Mouse (Mus musculus): ENCODE measurements around the gene Pik3r5.

The Pik3r5 gene

GRCm38 (mm10) chr11:68398891-68399547 lies 32.9 kb upstream of the Pik3r5 start:
- TF ChIP-seq CTCF (conservative IDR thresholded peaks at IDR 0.05; ENCODE audit: low read length) (no peak), POU5F1 (IDR thresholded peaks at IDR 0.05; ENCODE audit: borderline replicate concordance, low read length) (no peak), NANOG (IDR thresholded peaks at IDR 0.05; ENCODE audit: borderline replicate concordance, low read length) (no peak)
- Histone ChIP-seq H3K4me3 (replicated peaks; ENCODE audit: low read length) (peak overlapping the region; percentile 83), H3K27me3 (ENCODE audit: insufficient read depth, low read length) (peaks cover 78% of the 10 kb centered on the region), H3K4me1 (replicated peaks; ENCODE audit: low read depth, low read length) (peaks cover 85% of the 10 kb centered on the region), H3K9me3 (ENCODE audit: low read length) (no peaks in the 10 kb centered on the region; the same call in 1 of the 2 replicates), H3K36me3 (ENCODE audit: insufficient read depth, low read length) (peaks cover 33% of the 10 kb centered on the region)

- no peak for TF ChIP-seq POU5F1 (IDR thresholded peaks at IDR 0.05; ENCODE audit: borderline replicate concordance, low read length)
- no peak for TF ChIP-seq CTCF (conservative IDR thresholded peaks at IDR 0.05; ENCODE audit: low read length)
- no peak for TF ChIP-seq NANOG (IDR thresholded peaks at IDR 0.05; ENCODE audit: borderline replicate concordance, low read length)
- peak overlapping the region; percentile 83 for H3K4me3 ChIP-seq (replicated peaks; ENCODE audit: low read length)
- H3K36me3 ChIP-seq (ENCODE audit: insufficient read depth, low read length) = peaks cover 33% of the 10 kb centered on the region
- H3K4me1 ChIP-seq (replicated peaks; ENCODE audit: low read depth, low read length) = peaks cover 82% of the 10 kb centered on the region
- H3K27me3 ChIP-seq (ENCODE audit: insufficient read depth, low read length) = peaks cover 78% of the 10 kb centered on the region
- H3K9me3 ChIP-seq (ENCODE audit: low read length) = no peaks in the 10 kb centered on the region; the same call in 1 of the 2 replicates
These were observed 32.3 kb upstream of the Pik3r5 start for GRCm38 (mm10) chr11:68399548-68400020.

GRCm38 (mm10) chr11:68400021-68400671 lies 31.8 kb upstream of the Pik3r5 start:
- no peaks in the 10 kb centered on the region; the same call in 1 of the 2 replicates for H3K9me3 ChIP-seq (ENCODE audit: low read length)
- H3K4me1 ChIP-seq (replicated peaks; ENCODE audit: low read depth, low read length) = peaks cover 78% of the 10 kb centered on the region
- peaks cover 78% of the 10 kb centered on the region for H3K27me3 ChIP-seq (ENCODE audit: insufficient read depth, low read length)
- H3K4me3 ChIP-seq (replicated peaks; ENCODE audit: low read length) = peak overlapping the region; percentile 83
- TF ChIP-seq POU5F1 (IDR thresholded peaks at IDR 0.05; ENCODE audit: borderline replicate concordance, low read length) (no peak), NANOG (IDR thresholded peaks at IDR 0.05; ENCODE audit: borderline replicate concordance, low read length) (no peak), CTCF (conservative IDR thresholded peaks at IDR 0.05; ENCODE audit: low read length) (0 out of 2 replicates have a peak, but pooled peaks have one; percentile 7)
- H3K36me3 ChIP-seq (ENCODE audit: insufficient read depth, low read length) = peaks cover 33% of the 10 kb centered on the region

- Histone ChIP-seq H3K4me3 (replicated peaks; ENCODE audit: low read length) (peak within 1 kb of the TSS; percentile 83), H3K4me1 (replicated peaks; ENCODE audit: low read depth, low read length) (peaks cover 78% of the 10 kb centered on the region), H3K27me3 (ENCODE audit: insufficient read depth, low read length) (peaks cover 79% of the 10 kb centered on the region), H3K36me3 (ENCODE audit: insufficient read depth, low read length) (peaks cover 30% of the 10 kb centered on the region), H3K9me3 (ENCODE audit: low read length) (no peaks in the 10 kb centered on the region; the same call in 1 of the 2 replicates)
- TF ChIP-seq CTCF (conservative IDR thresholded peaks at IDR 0.05; ENCODE audit: low read length) (no peak), NANOG (IDR thresholded peaks at IDR 0.05; ENCODE audit: borderline replicate concordance, low read length) (peak; percentile 95)
These were observed 31.1 kb upstream of the Pik3r5 start, which contains the start of gene Ntn1 for GRCm38 (mm10) chr11:68400727-68401219. Gene Ntn1 (minus strand): TSS chr11:68400823.

- TF ChIP-seq POU5F1 (IDR thresholded peaks at IDR 0.05; ENCODE audit: borderline replicate concordance, low read length) (no peak), NANOG (IDR thresholded peaks at IDR 0.05; ENCODE audit: borderline replicate concordance, low read length) (peak; percentile 30; the same call in 1 of the 2 replicates), CTCF (conservative IDR thresholded peaks at IDR 0.05; ENCODE audit: low read length) (no peak)
- peak overlapping the region; percentile 83 for H3K4me3 ChIP-seq (replicated peaks; ENCODE audit: low read length)
These were observed 30.5 kb upstream of the Pik3r5 start for GRCm38 (mm10) chr11:68401428-68401827.

GRCm38 (mm10) chr11:68404185-68404584 lies 27.7 kb upstream of the Pik3r5 start:
- H3K4me3 ChIP-seq (replicated peaks; ENCODE audit: low read length) = no peak overlapping the region
- peaks cover 60% of the 10 kb centered on the region for H3K4me1 ChIP-seq (replicated peaks; ENCODE audit: low read depth, low read length)
- H3K27me3 ChIP-seq (ENCODE audit: insufficient read depth, low read length) = peaks cover 62% of the 10 kb centered on the region
- TF ChIP-seq CTCF (conservative IDR thresholded peaks at IDR 0.05; ENCODE audit: low read length) = peak; percentile 63
- no peak for TF ChIP-seq NANOG (IDR thresholded peaks at IDR 0.05; ENCODE audit: borderline replicate concordance, low read length)
- no peak for TF ChIP-seq POU5F1 (IDR thresholded peaks at IDR 0.05; ENCODE audit: borderline replicate concordance, low read length)
- H3K9me3 ChIP-seq (ENCODE audit: low read length) = no peaks in the 10 kb centered on the region
- no peaks in the 10 kb centered on the region for H3K36me3 ChIP-seq (ENCODE audit: insufficient read depth, low read length)

More at GRCm38 (mm10) chr11:68401428-68401827, 30.5 kb upstream of the Pik3r5 start:
- Histone ChIP-seq H3K9me3 (ENCODE audit: low read length) (no peaks in the 10 kb centered on the region), H3K4me1 (replicated peaks; ENCODE audit: low read depth, low read length) (peaks cover 75% of the 10 kb centered on the region), H3K36me3 (ENCODE audit: insufficient read depth, low read length) (peaks cover 24% of the 10 kb centered on the region), H3K27me3 (ENCODE audit: insufficient read depth, low read length) (peaks cover 80% of the 10 kb centered on the region)

- peaks cover 56% of the 10 kb centered on the region for H3K4me1 ChIP-seq (replicated peaks; ENCODE audit: low read depth, low read length)
- TF ChIP-seq POU5F1 (IDR thresholded peaks at IDR 0.05; ENCODE audit: borderline replicate concordance, low read length) (no peak), NANOG (IDR thresholded peaks at IDR 0.05; ENCODE audit: borderline replicate concordance, low read length) (no peak), CTCF (conservative IDR thresholded peaks at IDR 0.05; ENCODE audit: low read length) (no peak)
- no peak overlapping the region for H3K4me3 ChIP-seq (replicated peaks; ENCODE audit: low read length)
- no peaks in the 10 kb centered on the region for H3K36me3 ChIP-seq (ENCODE audit: insufficient read depth, low read length)
- no peaks in the 10 kb centered on the region for H3K9me3 ChIP-seq (ENCODE audit: low read length)
- H3K27me3 ChIP-seq (ENCODE audit: insufficient read depth, low read length) = peaks cover 51% of the 10 kb centered on the region
These were observed 26.3 kb upstream of the Pik3r5 start for GRCm38 (mm10) chr11:68405576-68405975.

GRCm38 (mm10) chr11:68407266-68407926 lies 24.5 kb upstream of the Pik3r5 start:
- no peaks in the 10 kb centered on the region for H3K9me3 ChIP-seq (ENCODE audit: low read length)
- H3K4me3 ChIP-seq (replicated peaks; ENCODE audit: low read length) = no peak overlapping the region
- H3K4me1 ChIP-seq (replicated peaks; ENCODE audit: low read depth, low read length) = peaks cover 40% of the 10 kb centered on the region
- H3K36me3 ChIP-seq (ENCODE audit: insufficient read depth, low read length) = no peaks in the 10 kb centered on the region
- TF ChIP-seq CTCF (conservative IDR thresholded peaks at IDR 0.05; ENCODE audit: low read length) = no peak
- no peak for TF ChIP-seq POU5F1 (IDR thresholded peaks at IDR 0.05; ENCODE audit: borderline replicate concordance, low read length)
- no peak for TF ChIP-seq NANOG (IDR thresholded peaks at IDR 0.05; ENCODE audit: borderline replicate concordance, low read length)
- peaks cover 39% of the 10 kb centered on the region for H3K27me3 ChIP-seq (ENCODE audit: insufficient read depth, low read length)
